Mouse (Mus musculus) heart, adult 2 months (tissue): ENCODE data around the gene Stmnd1.

Source experiments
- CTCF ChIP-seq: fragments of 200-600 bp; IDR thresholded peaks from 2 replicates; pipeline ENCODE4 v1.8.1; 2022; ENCODE audit warnings: antibody characterized with exemption, mild to moderate bottlenecking, moderate library complexity
- EP300 ChIP-seq: fragments of 200-500 bp; IDR thresholded peaks from 2 replicates; pipeline ENCODE4 v1.6.1; 2011; ENCODE audit warnings: low read depth, low read length, control low read depth; ENCODE audit not compliant: insufficient read depth
- POLR2A ChIP-seq: fragments of 200-500 bp; IDR thresholded peaks from 2 replicates; pipeline ENCODE4 v1.6.1; 2011; ENCODE audit warnings: mild to moderate bottlenecking, low read depth, low read length, control low read depth; ENCODE audit not compliant: insufficient read depth

GRCm38 (mm10) chr13:46254171-46254570 lies 19.4 kb upstream of the Stmnd1 start:
- TF ChIP-seq POLR2A (no peak), CTCF (no peak), EP300 (no peak)
